Mouse (Mus musculus): ENCODE data around the gene G430095P16Rik. TPM values are rescaled to one million over a fixed set of nuclear protein-coding genes. Genes with fewer than 3 reads are reported as not detected.

Gene G430095P16Rik
- total and polyA plus RNA-seq, 2 experiments from 2014 or later = 1.1 TPM; not detected in 1

- no peak overlapping the region for H3K9ac ChIP-seq (replicated peaks; ENCODE audit: low read length)
- H3K4me2 ChIP-seq (ENCODE audit: low read depth, low read length) = no peak overlapping the region
- H3K4me1 ChIP-seq (ENCODE audit: insufficient read depth, low read length) = peaks cover 25% of the 10 kb centered on the region
- H3K36me3 ChIP-seq (ENCODE audit: insufficient read depth, low read length) = no peaks in the 10 kb centered on the region
- WGBS = 79% methylated on average over 10 of the region's 10 CpGs
- no peak for TF ChIP-seq CTCF (IDR thresholded peaks at IDR 0.05; ENCODE audit: low read depth)
- H3K27me3 ChIP-seq (ENCODE audit: insufficient read depth, low read length) = no peaks in the 10 kb centered on the region
- no peak for DNase-seq (ENCODE audit: low spot score)
- no peak overlapping the region for H3K4me3 ChIP-seq (ENCODE audit: low read length)
- H3K27ac ChIP-seq = no peak overlapping the region
- H3K9me3 ChIP-seq (ENCODE audit: low read length) = no peaks in the 10 kb centered on the region
- ATAC-seq = no peak
Observed at GRCm38 (mm10) chr8:84759718-84760117, 36.9 kb downstream of the G430095P16Rik start.

DNA sequence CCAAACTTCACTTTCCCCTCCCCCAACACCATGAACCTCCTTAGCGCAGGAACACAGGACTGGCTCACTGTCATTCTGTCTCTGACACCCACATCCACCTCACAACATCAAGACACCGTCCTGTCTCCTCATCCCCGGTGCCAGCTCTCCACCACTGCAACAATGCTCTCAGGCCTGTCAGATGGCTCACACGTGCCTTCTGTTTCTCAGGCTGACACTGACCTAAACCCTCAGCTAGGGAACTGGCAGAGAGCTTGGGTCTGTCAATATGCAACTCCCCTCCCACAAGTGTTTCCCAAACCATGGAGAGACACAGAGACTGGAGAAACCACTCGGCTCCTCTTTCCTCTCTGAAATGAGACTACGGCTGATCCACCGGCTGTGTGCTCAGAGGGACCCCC lies 37.6 kb downstream of the G430095P16Rik start:
- no peak for TF ChIP-seq CTCF (IDR thresholded peaks at IDR 0.05; ENCODE audit: low read depth)
- WGBS = 37% methylated on average over 7 of the region's 7 CpGs
- Histone ChIP-seq H3K9ac (replicated peaks; ENCODE audit: low read length) (no peak overlapping the region), H3K27ac (no peak overlapping the region), H3K4me2 (ENCODE audit: low read depth, low read length) (0 out of 2 replicates have a peak overlapping the region, but pooled peaks have one; percentile 3), H3K9me3 (ENCODE audit: low read length) (no peaks in the 10 kb centered on the region), H3K36me3 (ENCODE audit: insufficient read depth, low read length) (no peaks in the 10 kb centered on the region), H3K4me3 (ENCODE audit: low read length) (no peak overlapping the region), H3K27me3 (ENCODE audit: insufficient read depth, low read length) (no peaks in the 10 kb centered on the region), H3K4me1 (ENCODE audit: insufficient read depth, low read length) (peaks cover 32% of the 10 kb centered on the region)
- DNase-seq (ENCODE audit: low spot score) (no peak), ATAC-seq (no peak)

- ATAC-seq (peak; percentile 33; the same call in 1 of the 2 replicates), DNase-seq (ENCODE audit: low spot score) (peak; percentile 45)
- TF ChIP-seq CTCF (IDR thresholded peaks at IDR 0.05; ENCODE audit: low read depth) = no peak
- peaks cover 35% of the 10 kb centered on the region for H3K4me1 ChIP-seq (ENCODE audit: insufficient read depth, low read length)
- no peak overlapping the region for H3K27ac ChIP-seq
- H3K36me3 ChIP-seq (ENCODE audit: insufficient read depth, low read length) = no peaks in the 10 kb centered on the region
- H3K27me3 ChIP-seq (ENCODE audit: insufficient read depth, low read length) = no peaks in the 10 kb centered on the region
- H3K4me3 ChIP-seq (ENCODE audit: low read length) = no peak overlapping the region
- H3K4me2 ChIP-seq (ENCODE audit: low read depth, low read length) = 0 out of 2 replicates have a peak overlapping the region, but pooled peaks have one; percentile 3
- 51% methylated on average over 2 of the region's 2 CpGs for WGBS
- H3K9ac ChIP-seq (replicated peaks; ENCODE audit: low read length) = no peak overlapping the region
- no peaks in the 10 kb centered on the region for H3K9me3 ChIP-seq (ENCODE audit: low read length)
Observed at GRCm38 (mm10) chr8:84760901-84761300, 38.1 kb downstream of the G430095P16Rik start.

- no peak for DNase-seq (ENCODE audit: low spot score)
- H3K27ac ChIP-seq = peak overlapping the region; percentile 73
- H3K4me1 ChIP-seq (ENCODE audit: insufficient read depth, low read length) = peaks cover 24% of the 10 kb centered on the region
- no peak overlapping the region for H3K4me3 ChIP-seq (ENCODE audit: low read length)
- H3K4me2 ChIP-seq (ENCODE audit: low read depth, low read length) = peak overlapping the region; percentile 50
- WGBS = 46% methylated on average over 4 of the region's 4 CpGs
- H3K36me3 ChIP-seq (ENCODE audit: insufficient read depth, low read length) = no peaks in the 10 kb centered on the region
- no peak for ATAC-seq
- TF ChIP-seq CTCF (IDR thresholded peaks at IDR 0.05; ENCODE audit: low read depth) = no peak
- no peaks in the 10 kb centered on the region for H3K27me3 ChIP-seq (ENCODE audit: insufficient read depth, low read length)
- no peak overlapping the region for H3K9ac ChIP-seq (replicated peaks; ENCODE audit: low read length)
- H3K9me3 ChIP-seq (ENCODE audit: low read length) = no peaks in the 10 kb centered on the region
Observed at GRCm38 (mm10) chr8:84764100-84764499, 41.3 kb downstream of the G430095P16Rik start.

DNA sequence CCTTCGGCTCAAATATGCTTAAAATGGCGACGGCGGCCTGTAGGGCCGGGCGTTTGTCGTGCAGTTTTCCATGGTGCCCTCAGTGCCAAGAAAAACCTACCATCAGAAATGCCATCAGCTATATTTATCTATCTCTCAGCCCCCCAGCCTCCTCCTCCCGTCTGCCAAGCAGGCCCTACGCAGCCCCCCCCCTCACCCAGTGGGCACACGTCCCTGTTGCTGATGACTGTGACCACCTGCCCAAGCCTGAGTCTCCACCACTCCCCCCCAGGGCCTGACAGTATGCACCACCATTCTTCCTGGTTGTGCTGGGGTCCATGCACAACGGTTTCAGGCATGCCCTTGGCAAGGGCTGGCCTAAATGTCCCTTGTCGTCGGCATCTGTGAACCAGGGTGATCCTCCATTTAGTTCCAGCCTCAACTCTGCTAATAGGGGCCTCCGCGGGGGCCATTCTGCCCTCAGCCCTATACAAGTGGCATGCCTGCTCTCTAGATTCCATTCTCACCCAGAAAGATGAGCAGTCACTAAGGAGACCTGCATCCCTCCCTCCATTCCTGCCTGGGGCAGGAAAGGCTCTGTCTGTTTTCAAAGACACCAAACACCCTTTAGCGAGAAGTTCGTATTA lies 42.2 kb downstream of the G430095P16Rik start:
- DNase-seq (ENCODE audit: low spot score) (no peak), ATAC-seq (peak; percentile 33; the same call in 1 of the 2 replicates)
- H3K9ac ChIP-seq (replicated peaks; ENCODE audit: low read length) = peak overlapping the region; percentile 33; the same call in 1 of the 2 replicates
- H3K9me3 ChIP-seq (ENCODE audit: low read length) = no peaks in the 10 kb centered on the region
- H3K4me3 ChIP-seq (ENCODE audit: low read length) = peak overlapping the region; percentile 7
- peaks cover 24% of the 10 kb centered on the region for H3K4me1 ChIP-seq (ENCODE audit: insufficient read depth, low read length)
- no peaks in the 10 kb centered on the region for H3K27me3 ChIP-seq (ENCODE audit: insufficient read depth, low read length)
- no peaks in the 10 kb centered on the region for H3K36me3 ChIP-seq (ENCODE audit: insufficient read depth, low read length)
- H3K27ac ChIP-seq = peak overlapping the region; percentile 73
- 41% methylated on average over 17 of the region's 17 CpGs for WGBS
- peak overlapping the region; percentile 50 for H3K4me2 ChIP-seq (ENCODE audit: low read depth, low read length)
- no peak for TF ChIP-seq CTCF (IDR thresholded peaks at IDR 0.05; ENCODE audit: low read depth)

GRCm38 (mm10) chr8:84765629-84766028 lies 42.8 kb downstream of the G430095P16Rik start:
- H3K27me3 ChIP-seq (ENCODE audit: insufficient read depth, low read length) = no peaks in the 10 kb centered on the region
- peak overlapping the region; percentile 73 for H3K27ac ChIP-seq

GRCm38 (mm10) chr8:84766422-84766821 lies 43.6 kb downstream of the G430095P16Rik start:
- no peaks in the 10 kb centered on the region for H3K9me3 ChIP-seq (ENCODE audit: low read length)
- H3K36me3 ChIP-seq (ENCODE audit: insufficient read depth, low read length) = no peaks in the 10 kb centered on the region
- H3K4me3 ChIP-seq (ENCODE audit: low read length) = peak overlapping the region; percentile 7
- no peaks in the 10 kb centered on the region for H3K27me3 ChIP-seq (ENCODE audit: insufficient read depth, low read length)
- peak overlapping the region; percentile 73; the same call in 1 of the 2 replicates for H3K27ac ChIP-seq
- H3K4me2 ChIP-seq (ENCODE audit: low read depth, low read length) = peak overlapping the region; percentile 50
- ATAC-seq = 0 out of 2 replicates have a peak, but pooled peaks have one; percentile 25
- 32% methylated on average over 9 of the region's 9 CpGs for WGBS
- no peak for TF ChIP-seq CTCF (IDR thresholded peaks at IDR 0.05; ENCODE audit: low read depth)
- H3K9ac ChIP-seq (replicated peaks; ENCODE audit: low read length) = peak overlapping the region; percentile 28
- H3K4me1 ChIP-seq (ENCODE audit: insufficient read depth, low read length) = peaks cover 20% of the 10 kb centered on the region
- DNase-seq (ENCODE audit: low spot score) = no peak

More at GRCm38 (mm10) chr8:84765629-84766028, 42.8 kb downstream of the G430095P16Rik start:
- Histone ChIP-seq H3K4me2 (ENCODE audit: low read depth, low read length) (peak overlapping the region; percentile 50), H3K36me3 (ENCODE audit: insufficient read depth, low read length) (no peaks in the 10 kb centered on the region), H3K4me1 (ENCODE audit: insufficient read depth, low read length) (peaks cover 20% of the 10 kb centered on the region), H3K4me3 (ENCODE audit: low read length) (peak overlapping the region; percentile 7; the same call in 1 of the 2 replicates), H3K9me3 (ENCODE audit: low read length) (no peaks in the 10 kb centered on the region), H3K9ac (replicated peaks; ENCODE audit: low read length) (peak overlapping the region; percentile 33; the same call in 1 of the 2 replicates)
- ATAC-seq (no peak), DNase-seq (ENCODE audit: low spot score) (peak; percentile 45)
- TF ChIP-seq CTCF (IDR thresholded peaks at IDR 0.05; ENCODE audit: low read depth) = no peak
- 13% methylated on average over 10 of the region's 10 CpGs for WGBS

Data from hindbrain, postnatal 0 days (tissue).